Mouse (Mus musculus): ENCODE results near the gene Fam3a. TPM values are rescaled to one million over a fixed set of nuclear protein-coding genes. Genes with fewer than 3 reads are reported as not detected.
"Not testable (repeated sequence)": the region's sequence is repeated elsewhere in the genome, so short reads cannot be mapped to it uniquely, and the experiment has no call there.

Fam3a gene
- polyA plus RNA-seq, 1 experiment from 2014 or later = 23.7 TPM

GRCm38 (mm10) chrX:74372888-74373549 is 20.1 kb downstream of the Fam3a start, which contains the start of the genes Ubl4a and Slc10a3:
Gene Ubl4a, minus strand, starts transcription at chrX:74373218.
Gene Slc10a3, minus strand, starts transcription at chrX:74373349.
- H3K4me3 ChIP-seq = peak within 1 kb of the TSS; percentile 53
- H3K36me3 ChIP-seq (replicated peaks) = peaks cover 13% of the 10 kb centered on the region
- H3K27me3 ChIP-seq (ENCODE audit: poor library complexity, severe bottlenecking) = no peaks in the 10 kb centered on the region
- H3K27ac ChIP-seq = peak within 1 kb of the TSS; percentile 78
- H3K9me3 ChIP-seq = no peaks in the 10 kb centered on the region
- 18% methylated on average over 32 of the region's 32 CpGs for WGBS
- peaks cover 17% of the 10 kb centered on the region for H3K4me1 ChIP-seq
- peak; percentile 83 for DNase-seq (ENCODE audit: extremely low spot score, low spot score)

GRCm38 (mm10) chrX:74368209-74368909 is 24.7 kb downstream of the Fam3a start:
- Histone ChIP-seq H3K4me3 (peak overlapping the region; percentile 66), H3K27ac (peak overlapping the region; percentile 91), H3K36me3 (replicated peaks) (peaks cover 30% of the 10 kb centered on the region), H3K9me3 (no peaks in the 10 kb centered on the region), H3K27me3 (ENCODE audit: poor library complexity, severe bottlenecking) (no peaks in the 10 kb centered on the region), H3K4me1 (peaks cover 28% of the 10 kb centered on the region)
- peak; percentile 57 for DNase-seq (ENCODE audit: extremely low spot score, low spot score)
- 13% methylated on average over 40 of the region's 49 CpGs for WGBS

GRCm38 (mm10) chrX:74367512-74367911 is 25.6 kb downstream of the Fam3a start:
- 75% methylated on average over 10 of the region's 10 CpGs for WGBS
- no peak for DNase-seq (ENCODE audit: extremely low spot score, low spot score)
- peak overlapping the region; percentile 91 for H3K27ac ChIP-seq

GRCm38 (mm10) chrX:74359171-74359570 is 33.9 kb downstream of the Fam3a start:
- DNase-seq (ENCODE audit: extremely low spot score, low spot score) = no peak
- Histone ChIP-seq H3K36me3 (replicated peaks) (no peaks in the 10 kb centered on the region), H3K27me3 (ENCODE audit: poor library complexity, severe bottlenecking) (no peaks in the 10 kb centered on the region), H3K4me3 (no peak overlapping the region), H3K27ac (no peak overlapping the region), H3K4me1 (no peaks in the 10 kb centered on the region), H3K9me3 (no peaks in the 10 kb centered on the region)
- WGBS = 54% methylated on average over 11 of the region's 11 CpGs

More at GRCm38 (mm10) chrX:74367512-74367911, 25.6 kb downstream of the Fam3a start:
- H3K27me3 ChIP-seq (ENCODE audit: poor library complexity, severe bottlenecking) = no peaks in the 10 kb centered on the region
- no peaks in the 10 kb centered on the region for H3K9me3 ChIP-seq
- peaks cover 30% of the 10 kb centered on the region for H3K36me3 ChIP-seq (replicated peaks)
- peaks cover 22% of the 10 kb centered on the region for H3K4me1 ChIP-seq
- peak overlapping the region; percentile 66 for H3K4me3 ChIP-seq

GRCm38 (mm10) chrX:74357069-74357468 is 36.0 kb downstream of the Fam3a start:
- H3K27me3 ChIP-seq (ENCODE audit: poor library complexity, severe bottlenecking); H3K4me3 ChIP-seq; H3K36me3 ChIP-seq (replicated peaks); H3K9me3 ChIP-seq; DNase-seq (ENCODE audit: extremely low spot score, low spot score); H3K4me1 ChIP-seq; H3K27ac ChIP-seq: not testable (repeated sequence)
- WGBS = 80% methylated on average over 3 of the region's 3 CpGs

- Histone ChIP-seq H3K9me3 (no peaks in the 10 kb centered on the region; the same call in 1 of the 2 replicates), H3K27me3 (ENCODE audit: poor library complexity, severe bottlenecking) (no peaks in the 10 kb centered on the region), H3K27ac (peak within 1 kb of the TSS; percentile 83), H3K36me3 (replicated peaks) (no peaks in the 10 kb centered on the region), H3K4me1 (peaks cover 4% of the 10 kb centered on the region; the same call in 1 of the 2 replicates), H3K4me3 (peak within 1 kb of the TSS; percentile 56)
- peak; percentile 65 for DNase-seq (ENCODE audit: extremely low spot score, low spot score)
- 15% methylated on average over 15 of the region's 22 CpGs for WGBS
These were observed 39.7 kb downstream of the Fam3a start, which contains the start of gene Lage3 for GRCm38 (mm10) chrX:74353467-74353770. Gene Lage3, minus strand, starts transcription at chrX:74353618.

- Histone ChIP-seq H3K9me3 (no peaks in the 10 kb centered on the region; the same call in 1 of the 2 replicates), H3K36me3 (replicated peaks) (no peaks in the 10 kb centered on the region), H3K4me1 (peaks cover 4% of the 10 kb centered on the region; the same call in 1 of the 2 replicates), H3K4me3 (peak overlapping the region; percentile 56), H3K27me3 (ENCODE audit: poor library complexity, severe bottlenecking) (no peaks in the 10 kb centered on the region), H3K27ac (peak overlapping the region; percentile 83)
- DNase-seq (ENCODE audit: extremely low spot score, low spot score) = no peak
- 27% methylated on average over 13 of the region's 13 CpGs for WGBS
These were observed 40.2 kb downstream of the Fam3a start for GRCm38 (mm10) chrX:74352645-74353466.

Other genes with a start within 250 kb of the Fam3a start
- not detected in 2 replicates for gene Tex28, start 225.4 kb downstream of the Fam3a start, polyA plus RNA-seq (2016; fragmentation: Nextera tagmentation; extraction: Ambion mirVana)
- gene Tktl1, start 216.0 kb downstream of the Fam3a start, polyA plus RNA-seq (2016; fragmentation: Nextera tagmentation; extraction: Ambion mirVana) = not detected in 2 replicates
- gene Flna, start 143.5 kb downstream of the Fam3a start, polyA plus RNA-seq (2016; fragmentation: Nextera tagmentation; extraction: Ambion mirVana) = 265 and 269 TPM in 2 replicates
- 22.2 and 25.7 TPM in 2 replicates for gene Emd, start 138.6 kb downstream of the Fam3a start, polyA plus RNA-seq (2016; fragmentation: Nextera tagmentation; extraction: Ambion mirVana)
- 800 and 812 TPM in 2 replicates for gene Rpl10, start 122.5 kb downstream of the Fam3a start, polyA plus RNA-seq (2016; fragmentation: Nextera tagmentation; extraction: Ambion mirVana)
- gene Taz, start 111.4 kb downstream of the Fam3a start, polyA plus RNA-seq (2016; fragmentation: Nextera tagmentation; extraction: Ambion mirVana) = 66.3 and 75.8 TPM in 2 replicates
- 4.5 and 5.1 TPM in 2 replicates for gene Dnase1l1, start 110.9 kb downstream of the Fam3a start, polyA plus RNA-seq (2016; fragmentation: Nextera tagmentation; extraction: Ambion mirVana)
- 82.6 and 84.6 TPM in 2 replicates for gene Atp6ap1, start 96.2 kb downstream of the Fam3a start, polyA plus RNA-seq (2016; fragmentation: Nextera tagmentation; extraction: Ambion mirVana)
- 239 and 242 TPM in 2 replicates for gene Gdi1, start 88.3 kb downstream of the Fam3a start, polyA plus RNA-seq (2016; fragmentation: Nextera tagmentation; extraction: Ambion mirVana)
- gene Fam50a, start 80.2 kb downstream of the Fam3a start, polyA plus RNA-seq (2016; fragmentation: Nextera tagmentation; extraction: Ambion mirVana) = 63.4 and 67.3 TPM in 2 replicates
- 16.1 and 20.3 TPM in 2 replicates for gene Plxna3, start 64.2 kb downstream of the Fam3a start, polyA plus RNA-seq (2016; fragmentation: Nextera tagmentation; extraction: Ambion mirVana)
- gene Lage3, start 39.7 kb downstream of the Fam3a start, polyA plus RNA-seq (2016; fragmentation: Nextera tagmentation; extraction: Ambion mirVana) = 120 and 125 TPM in 2 replicates
- 64.3 and 67.3 TPM in 2 replicates for gene Ubl4a, start 20.1 kb downstream of the Fam3a start, polyA plus RNA-seq (2016; fragmentation: Nextera tagmentation; extraction: Ambion mirVana)
- gene Slc10a3, start 19.9 kb downstream of the Fam3a start, polyA plus RNA-seq (2016; fragmentation: Nextera tagmentation; extraction: Ambion mirVana) = 10.6 and 12.5 TPM in 2 replicates
- 18.9 and 20.9 TPM in 2 replicates for gene Ikbkg, start within 50 bp of the Fam3a start, polyA plus RNA-seq (2016; fragmentation: Nextera tagmentation; extraction: Ambion mirVana)
- 53.5 and 55.3 TPM in 2 replicates for gene G6pdx, start 35.9 kb upstream of the Fam3a start, polyA plus RNA-seq (2016; fragmentation: Nextera tagmentation; extraction: Ambion mirVana)
- not detected in 2 replicates for gene Gm6880, start 88.1 kb upstream of the Fam3a start, polyA plus RNA-seq (2016; fragmentation: Nextera tagmentation; extraction: Ambion mirVana)
- not detected in 2 replicates for gene Olfr1326-ps1, start 181.6 kb upstream of the Fam3a start, polyA plus RNA-seq (2016; fragmentation: Nextera tagmentation; extraction: Ambion mirVana)
- not detected in 2 replicates for gene Olfr1325, start 199.4 kb upstream of the Fam3a start, polyA plus RNA-seq (2016; fragmentation: Nextera tagmentation; extraction: Ambion mirVana)

Data from forebrain, embryonic 10.5 days (tissue).